Mouse (Mus musculus) ovary, postnatal 14 days (tissue): Measurements from ENCODE around the gene Gm4553.
"Not testable (repeated sequence)": the region's sequence is repeated elsewhere in the genome, so short reads cannot be mapped to it uniquely, and the experiment has no call there.

Experiments used
- DNase-seq: peaks from one replicate; pipeline ENCODE4 v3.0.0; 2022; ENCODE audit warnings: low spot score

Gene Gm4553

GRCm38 (mm10) chr7:142165639-142166038, at the start of gene Gm4553:
Gm4553 (minus strand) TSS chr7:142165739.
- not testable (repeated sequence) for DNase-seq

- not testable (repeated sequence) for DNase-seq
Observed at GRCm38 (mm10) chr7:142212136-142212535, 46.6 kb upstream of the Gm4553 start.

- DNase-seq = no peak
Observed at GRCm38 (mm10) chr7:142211559-142211958, 46.0 kb upstream of the Gm4553 start, which contains the start of gene Gm7579. Gm7579 (plus strand) TSS chr7:142211859.

DNA sequence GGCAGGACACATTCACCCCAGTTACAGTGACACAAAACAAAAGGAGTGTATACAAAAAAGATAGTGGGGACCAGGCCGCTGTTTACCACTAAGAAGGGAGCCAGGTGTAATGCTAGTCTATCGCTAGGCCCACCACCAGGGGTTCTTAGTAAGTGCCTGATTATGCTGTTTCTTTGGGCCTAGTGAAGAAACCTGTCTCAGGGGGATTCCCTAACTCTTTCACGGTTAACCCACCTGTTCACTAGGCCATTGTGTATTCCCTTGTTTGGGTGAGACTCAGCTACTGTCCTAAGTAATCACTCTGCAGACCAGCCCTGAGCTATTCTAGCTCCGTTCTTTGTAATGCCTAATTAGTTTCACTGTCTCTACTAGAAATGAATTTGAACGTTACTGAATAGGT, 41.4 kb upstream of the Gm4553 start:
- DNase-seq = not testable (repeated sequence)

DNA sequence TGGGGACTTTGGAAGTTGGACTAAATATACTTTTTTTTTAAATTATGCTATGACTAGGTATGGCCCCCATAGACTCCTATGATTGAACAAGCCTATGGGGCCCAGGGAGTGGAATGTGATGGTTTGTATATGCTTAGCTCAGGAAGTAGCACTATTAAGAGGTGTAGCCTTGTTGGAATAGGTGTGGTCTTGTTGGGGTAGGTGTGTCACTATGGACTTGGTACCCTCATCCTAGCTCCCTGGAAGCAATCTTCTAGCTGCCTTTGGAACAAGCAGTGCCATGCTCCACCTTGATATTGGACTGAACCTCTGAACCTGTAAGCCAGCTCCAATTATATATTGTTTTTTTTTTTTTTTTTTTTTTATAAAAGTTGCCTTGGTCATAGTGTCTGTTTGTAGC, 39.9 kb upstream of the Gm4553 start:
- no peak for DNase-seq

DNA sequence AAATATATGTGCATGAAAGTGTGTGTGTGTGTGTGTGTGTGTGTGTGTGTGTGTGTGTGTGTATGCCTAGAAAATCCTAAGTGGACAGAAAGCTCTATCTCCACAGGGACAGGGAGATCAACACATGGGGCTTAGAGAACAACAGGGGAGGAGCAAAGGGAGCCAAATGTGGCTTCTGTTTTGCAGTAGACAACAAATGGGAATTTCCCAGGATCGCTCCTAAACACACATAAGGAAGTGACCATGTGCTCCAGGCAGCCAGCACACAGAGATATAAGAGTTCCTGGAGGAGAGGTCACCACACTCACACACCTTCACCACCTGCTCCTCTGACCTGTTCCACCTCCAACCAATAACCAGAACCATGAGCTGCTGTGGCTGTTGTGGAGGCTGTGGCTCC, 35.5 kb upstream of the Gm4553 start, which contains the start of gene Krtap5-3:
Gene Krtap5-3 (plus strand): TSS at position 301 of the 400 bp plus-strand sequence.
- DNase-seq = no peak

- DNase-seq = no peak
Observed at GRCm38 (mm10) chr7:142198748-142199147, 33.2 kb upstream of the Gm4553 start.

- no peak for DNase-seq
Observed at GRCm38 (mm10) chr7:142190289-142190688, 24.8 kb upstream of the Gm4553 start, which contains the start of gene Gm10153. Gm10153 (minus strand) TSS chr7:142190389.

GRCm38 (mm10) chr7:142188156-142188555, 22.6 kb upstream of the Gm4553 start:
- no peak for DNase-seq

GRCm38 (mm10) chr7:142181021-142181420, 15.5 kb upstream of the Gm4553 start:
- no peak for DNase-seq

DNA sequence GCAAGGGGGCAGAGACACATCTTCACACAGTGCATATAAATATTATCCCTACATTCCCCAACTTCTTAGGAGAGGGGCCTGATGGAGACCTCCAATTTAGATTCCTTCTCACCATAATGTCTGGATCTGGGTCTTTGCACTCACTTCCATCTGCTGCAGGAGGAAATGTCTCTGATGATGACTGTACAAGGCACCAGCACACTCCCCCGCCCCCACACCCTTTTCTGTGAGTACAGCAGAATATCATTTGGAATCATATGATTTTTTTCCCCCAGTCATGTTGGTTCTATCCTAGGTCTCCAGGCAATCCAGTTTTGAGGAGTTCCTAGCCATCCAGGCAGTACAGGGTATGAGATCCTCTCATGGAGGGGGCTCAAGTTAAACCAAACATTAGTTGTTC, 13.1 kb upstream of the Gm4553 start:
- DNase-seq = no peak

DNA sequence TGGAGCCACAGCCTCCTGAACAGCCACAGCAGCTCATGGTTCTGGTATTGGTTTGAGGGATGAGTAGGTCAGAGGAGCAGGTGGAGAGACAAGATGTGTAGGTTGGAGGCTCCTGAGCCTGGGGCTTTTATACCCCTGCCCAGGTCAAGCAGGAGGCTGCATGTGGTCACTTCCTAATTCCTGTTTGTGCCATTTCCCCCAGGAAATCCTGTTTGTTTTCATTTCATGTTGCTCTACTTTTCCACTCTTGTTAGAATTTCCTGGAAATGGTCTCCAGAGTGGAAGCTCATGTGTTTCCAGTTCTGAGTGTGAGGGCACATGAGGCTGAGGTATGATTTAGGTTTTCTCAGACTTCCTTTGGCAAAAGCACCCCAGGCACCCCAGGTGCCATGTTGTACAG, 10.4 kb upstream of the Gm4553 start, which contains the start of gene Krtap5-2:
Gene Krtap5-2 (minus strand): TSS at position 101 of the 400 bp plus-strand sequence.
- not testable (repeated sequence) for DNase-seq

DNA sequence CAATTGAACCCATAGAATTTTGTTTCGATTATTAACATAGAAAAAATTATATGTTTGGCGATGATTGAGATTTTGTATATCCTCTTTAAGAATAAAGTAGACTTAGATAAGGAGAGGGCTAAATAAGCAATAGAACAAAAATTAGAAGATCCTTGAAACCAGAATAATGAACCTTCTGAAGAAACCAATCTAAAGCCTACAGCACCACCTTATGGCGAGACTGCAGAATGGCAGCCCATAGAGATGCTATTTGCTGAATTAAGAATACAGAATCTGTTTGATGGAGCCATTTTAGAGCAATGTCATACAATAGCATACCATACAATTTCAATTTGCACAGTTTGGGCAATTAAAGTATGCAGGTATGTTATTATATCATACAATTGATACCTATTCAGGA, 4.3 kb upstream of the Gm4553 start:
- no peak for DNase-seq

DNA sequence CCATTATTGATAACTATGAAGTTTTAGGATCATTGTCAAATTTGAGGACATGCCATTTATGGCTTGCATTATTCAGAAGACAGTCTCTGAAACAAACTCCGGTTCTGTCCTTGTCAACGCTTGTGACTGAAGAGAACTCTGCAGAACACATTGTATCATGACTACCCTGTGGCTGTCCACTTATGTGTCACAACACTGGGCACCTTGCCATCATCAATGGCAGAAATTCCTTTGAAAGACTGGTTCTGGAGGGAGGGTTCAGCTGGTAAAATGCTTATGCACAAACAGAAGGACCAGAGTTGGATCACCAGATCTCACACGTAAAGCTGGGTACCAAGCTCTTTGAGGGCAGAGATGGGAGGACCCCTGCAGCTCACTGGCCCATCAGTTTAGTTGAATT, 6.2 kb downstream of the Gm4553 start:
- DNase-seq = no peak

DNA sequence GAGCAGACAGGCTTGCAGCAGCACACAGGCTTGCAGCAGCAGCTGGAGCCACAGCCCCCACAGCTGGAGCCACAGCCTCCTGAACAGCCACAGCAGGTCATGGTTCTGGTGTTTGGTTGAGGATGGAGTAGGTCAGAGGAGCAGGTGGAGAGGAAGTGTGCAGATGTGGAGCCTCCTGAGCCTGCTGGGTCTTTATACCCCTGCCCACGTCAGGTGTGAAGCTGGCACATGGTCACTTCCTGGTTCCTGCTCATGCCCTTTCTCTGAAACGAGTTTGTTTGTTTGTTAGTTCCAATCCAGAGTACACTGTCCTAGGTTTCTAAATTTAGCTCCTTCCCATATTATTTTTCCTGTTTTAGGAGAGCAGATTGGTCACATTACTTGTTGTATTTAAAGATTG, 8.5 kb downstream of the Gm4553 start, which contains the start of gene Gm29735:
Gene Gm29735 (minus strand): TSS at position 101 of the 400 bp plus-strand sequence.
- DNase-seq = not testable (repeated sequence)

- no peak for DNase-seq
Observed at GRCm38 (mm10) chr7:142155308-142155707, 10.2 kb downstream of the Gm4553 start.

- no peak for DNase-seq
Observed at GRCm38 (mm10) chr7:142152191-142152590, 13.3 kb downstream of the Gm4553 start.

- DNase-seq = no peak
Observed at GRCm38 (mm10) chr7:142148633-142149032, 16.9 kb downstream of the Gm4553 start.

GRCm38 (mm10) chr7:142146033-142146432, 19.5 kb downstream of the Gm4553 start:
- peak; percentile 39 for DNase-seq

GRCm38 (mm10) chr7:142145413-142145940, 20.1 kb downstream of the Gm4553 start:
- DNase-seq = no peak

- DNase-seq = no peak
Observed at GRCm38 (mm10) chr7:142144507-142144906, 21.0 kb downstream of the Gm4553 start, which contains the start of gene Gm45337. Gm45337 (minus strand) TSS chr7:142144607.

GRCm38 (mm10) chr7:142143506-142144010, 22.0 kb downstream of the Gm4553 start:
- not testable (repeated sequence) for DNase-seq

- no peak for DNase-seq
Observed at GRCm38 (mm10) chr7:142140696-142141095, 24.8 kb downstream of the Gm4553 start.

- not testable (repeated sequence) for DNase-seq
Observed at GRCm38 (mm10) chr7:142135934-142136333, 29.6 kb downstream of the Gm4553 start, which contains the start of gene Gm39115. Gm39115 (minus strand) TSS chr7:142136034.
